Mouse (Mus musculus) olfactory bulb, adult 2 months (tissue): ENCODE data around the gene Dcaf15. TPM values are rescaled to one million over a fixed set of nuclear protein-coding genes. Genes with fewer than 3 reads are reported as not detected.

Source experiments
- H3K27ac ChIP-seq: fragments of 200-500 bp; 2 replicates; pipeline ENCODE4 v1.5.1; 2012; ENCODE audit warnings: low read depth, low read length; ENCODE audit not compliant: insufficient read depth
- H3K4me1 ChIP-seq: fragments of 200-500 bp; 2 replicates; pipeline ENCODE4 v1.6.1; 2012; ENCODE audit warnings: low read length; ENCODE audit not compliant: control insufficient read depth, insufficient read depth
- H3K4me3 ChIP-seq: fragments of 200-500 bp; 2 replicates; pipeline ENCODE4 v1.5.1; 2012; ENCODE audit warnings: mild to moderate bottlenecking, low read depth, low read length, moderate library complexity; ENCODE audit not compliant: insufficient read depth
- CTCF ChIP-seq: fragments of 200-500 bp; IDR thresholded peaks from 2 replicates; pipeline ENCODE4 v1.5.1; 2012; ENCODE audit warnings: low read depth, mild to moderate bottlenecking, low read length, moderate library complexity; ENCODE audit not compliant: insufficient read depth
- POLR2A ChIP-seq: fragments of 200-500 bp; IDR thresholded peaks from 2 replicates; pipeline ENCODE4 v1.6.1; 2012; ENCODE audit warnings: mild to moderate bottlenecking, low read depth, low read length, moderate library complexity; ENCODE audit not compliant: insufficient read depth
- WGBS: fragments of 180-500 bp; shearing (Covaris S2); methylation state at CpG from one replicate; pipeline ENCODE4 v1.1.7; 2018; 5-methylcytosine and 5-hydroxymethylcytosine counted together
- polyA plus RNA-seq: library from polyadenylated mRNA; stranded (reverse); fragments of >200 nt; gene quantifications from 2 replicates; pipeline ENCODE4 v1.2.4, GENCODE M21; 2012; ENCODE audit warnings: low replicate concordance; ENCODE audit not compliant: missing spikeins, insufficient read depth, insufficient read length

Dcaf15 gene
- polyA plus RNA-seq, 1 experiment = not detected

GRCm38 (mm10) chr8:84063861-84064610, 40.5 kb downstream of the Dcaf15 start:
- WGBS = 77% methylated on average over 8 of the region's 8 CpGs
- no peak for TF ChIP-seq CTCF
- no peak for TF ChIP-seq POLR2A
- peaks cover 8% of the 10 kb centered on the region for H3K4me1 ChIP-seq
- no peak overlapping the region for H3K27ac ChIP-seq
- no peak overlapping the region for H3K4me3 ChIP-seq

GRCm38 (mm10) chr8:84060245-84060644, 44.3 kb downstream of the Dcaf15 start:
- 91% methylated on average over 2 of the region's 2 CpGs for whole genome bisulfite sequencing

GRCm38 (mm10) chr8:84059226-84059625, 45.3 kb downstream of the Dcaf15 start:
- no peak for TF ChIP-seq CTCF
- TF ChIP-seq POLR2A = no peak
- Histone ChIP-seq H3K27ac (no peak overlapping the region), H3K4me1 (no peaks in the 10 kb centered on the region), H3K4me3 (no peak overlapping the region)
- 92% methylated on average over 2 of the region's 2 CpGs for WGBS

More at GRCm38 (mm10) chr8:84060245-84060644, 44.3 kb downstream of the Dcaf15 start:
- H3K4me3 ChIP-seq = no peak overlapping the region
- H3K27ac ChIP-seq = no peak overlapping the region
- TF ChIP-seq POLR2A (no peak), CTCF (no peak)
- no peaks in the 10 kb centered on the region for H3K4me1 ChIP-seq

GRCm38 (mm10) chr8:84057827-84058226, 46.7 kb downstream of the Dcaf15 start:
- WGBS = 94% methylated on average over 1 of the region's 1 CpGs
- no peak for TF ChIP-seq POLR2A
- TF ChIP-seq CTCF = no peak
- Histone ChIP-seq H3K4me1 (no peaks in the 10 kb centered on the region), H3K4me3 (no peak overlapping the region), H3K27ac (no peak overlapping the region)

- Histone ChIP-seq H3K27ac (no peak overlapping the region), H3K4me1 (no peaks in the 10 kb centered on the region), H3K4me3 (no peak overlapping the region)
- 95% methylated on average over 5 of the region's 5 CpGs for WGBS
- TF ChIP-seq POLR2A = no peak
- no peak for TF ChIP-seq CTCF
Measured at GRCm38 (mm10) chr8:84053229-84053628, 51.3 kb downstream of the Dcaf15 start.

- Histone ChIP-seq H3K27ac (no peak overlapping the region), H3K4me3 (no peak overlapping the region), H3K4me1 (no peaks in the 10 kb centered on the region)
- WGBS = 81% methylated on average over 3 of the region's 3 CpGs
- TF ChIP-seq POLR2A = no peak
- no peak for TF ChIP-seq CTCF
Measured at GRCm38 (mm10) chr8:84052746-84053145, 51.8 kb downstream of the Dcaf15 start.

GRCm38 (mm10) chr8:84048171-84048570, 56.4 kb downstream of the Dcaf15 start:
- Histone ChIP-seq H3K4me1 (peaks cover under 1% of the 10 kb centered on the region; the same call in 1 of the 2 replicates), H3K27ac (no peak overlapping the region), H3K4me3 (no peak overlapping the region)
- WGBS = 90% methylated on average over 5 of the region's 5 CpGs
- TF ChIP-seq CTCF = no peak
- TF ChIP-seq POLR2A = no peak

Other genes starting within 250 kb of the Dcaf15 start
- 113 TPM in 1 of 2 replicates, not detected in the other for gene Adgrl1, start 204.7 kb downstream of the Dcaf15 start, polyA plus RNA-seq
- not detected in 2 replicates for gene Gm10644, start 149.6 kb downstream of the Dcaf15 start, polyA plus RNA-seq
- gene Asf1b, start 149.3 kb downstream of the Dcaf15 start, polyA plus RNA-seq = not detected in 2 replicates
- gene Prkaca, start 131.8 kb downstream of the Dcaf15 start, polyA plus RNA-seq = 203 TPM in 1 of 2 replicates, not detected in the other
- gene Samd1, start 107.1 kb downstream of the Dcaf15 start, polyA plus RNA-seq = not detected in 2 replicates
- not detected in 2 replicates for gene 1700067K01Rik, start 103.3 kb downstream of the Dcaf15 start, polyA plus RNA-seq
- not detected in 2 replicates for gene 2210011C24Rik, start 92.6 kb downstream of the Dcaf15 start, polyA plus RNA-seq
- not detected in 2 replicates for gene Palm3, start 83.3 kb downstream of the Dcaf15 start, polyA plus RNA-seq
- gene Il27ra, start 62.2 kb downstream of the Dcaf15 start, polyA plus RNA-seq = not detected in 2 replicates
- not detected in 2 replicates for gene Rln3, start 59.8 kb downstream of the Dcaf15 start, polyA plus RNA-seq
- gene Gm10643, start 39.6 kb downstream of the Dcaf15 start, polyA plus RNA-seq = not detected in 2 replicates
- not detected in 2 replicates for gene Rfx1, start 37.9 kb downstream of the Dcaf15 start, polyA plus RNA-seq
- gene Podnl1, start 21.2 kb upstream of the Dcaf15 start, polyA plus RNA-seq = not detected in 2 replicates
- gene Cc2d1a, start 43.2 kb upstream of the Dcaf15 start, polyA plus RNA-seq = not detected in 2 replicates
- not detected in 2 replicates for gene 4930432K21Rik, start 43.3 kb upstream of the Dcaf15 start, polyA plus RNA-seq
- not detected in 2 replicates for gene Nanos3, start 80.4 kb upstream of the Dcaf15 start, polyA plus RNA-seq
- gene Zswim4, start 132.3 kb upstream of the Dcaf15 start, polyA plus RNA-seq = 65.7 TPM in 1 of 2 replicates, not detected in the other
- gene D8Ertd738e, start 145.0 kb upstream of the Dcaf15 start, polyA plus RNA-seq = not detected in 2 replicates
- not detected in 2 replicates for gene Mri1, start 152.6 kb upstream of the Dcaf15 start, polyA plus RNA-seq
- gene Ccdc130, start 165.6 kb upstream of the Dcaf15 start, polyA plus RNA-seq = not detected in 2 replicates